Mouse (Mus musculus): ENCODE measurements around the gene Marc1.

- TF ChIP-seq CTCF (IDR thresholded peaks at IDR 0.05; ENCODE audit: low read depth): peak; percentile 75
- TF ChIP-seq EP300 (IDR thresholded peaks at IDR 0.05; ENCODE audit: low read depth): no peak
Observed at GRCm38 (mm10) chr1:184825093-184825492, 14.0 kb upstream of the Marc1 start.
